Mouse (Mus musculus) limb, embryonic 10.5 days (tissue): ENCODE data around the gene Dlk1. TPM values are rescaled to one million over a fixed set of nuclear protein-coding genes. Genes with fewer than 3 reads are reported as not detected.

Experiments
- DNase-seq: peaks from one replicate; pipeline ENCODE4 v3.0.0-alpha.2; 2017; ENCODE audit warnings: low spot score
- H3K27ac ChIP-seq: fragments of 300-500 bp; sonication (generic); 2 replicates; pipeline ENCODE4 v1.5.1; 2016; ENCODE audit warnings: mild to moderate bottlenecking
- H3K27me3 ChIP-seq: fragments of 300-500 bp; sonication (generic); 2 replicates; pipeline ENCODE4 v1.6.1; 2016; ENCODE audit warnings: low read depth, mild to moderate bottlenecking; ENCODE audit not compliant: poor library complexity, severe bottlenecking
- H3K36me3 ChIP-seq: fragments of 300-500 bp; sonication (generic); 2 replicates; pipeline ENCODE4 v1.6.1; 2016; ENCODE audit warnings: mild to moderate bottlenecking, moderate library complexity
- H3K4me1 ChIP-seq: fragments of 300-500 bp; sonication (generic); 2 replicates; pipeline ENCODE4 v1.6.1; 2016
- H3K4me3 ChIP-seq: fragments of 300-500 bp; sonication (generic); 2 replicates; pipeline ENCODE4 v1.5.1; 2016; ENCODE audit warnings: mild to moderate bottlenecking, moderate library complexity
- H3K9me3 ChIP-seq: fragments of 300-500 bp; sonication (generic); replicated peaks from 2 replicates; pipeline ENCODE4 v1.6.1; 2016; ENCODE audit warnings: mild to moderate bottlenecking
- WGBS: fragments of 180-500 bp; shearing (Covaris S2); methylation state at CpG from one replicate; pipeline ENCODE4 v1.1.7; 2016; 5-methylcytosine and 5-hydroxymethylcytosine counted together
- polyA plus RNA-seq: library from polyadenylated mRNA; unstranded; fragments of >200 nt; fragmentation: Nextera tagmentation; extraction: Ambion mirVana; gene quantifications from 2 replicates; pipeline ENCODE4 v1.2.1, GENCODE M21; 2016

Dlk1 gene
- polyA plus RNA-seq, 1 experiment from 2014 or later, result 106 TPM

DNA sequence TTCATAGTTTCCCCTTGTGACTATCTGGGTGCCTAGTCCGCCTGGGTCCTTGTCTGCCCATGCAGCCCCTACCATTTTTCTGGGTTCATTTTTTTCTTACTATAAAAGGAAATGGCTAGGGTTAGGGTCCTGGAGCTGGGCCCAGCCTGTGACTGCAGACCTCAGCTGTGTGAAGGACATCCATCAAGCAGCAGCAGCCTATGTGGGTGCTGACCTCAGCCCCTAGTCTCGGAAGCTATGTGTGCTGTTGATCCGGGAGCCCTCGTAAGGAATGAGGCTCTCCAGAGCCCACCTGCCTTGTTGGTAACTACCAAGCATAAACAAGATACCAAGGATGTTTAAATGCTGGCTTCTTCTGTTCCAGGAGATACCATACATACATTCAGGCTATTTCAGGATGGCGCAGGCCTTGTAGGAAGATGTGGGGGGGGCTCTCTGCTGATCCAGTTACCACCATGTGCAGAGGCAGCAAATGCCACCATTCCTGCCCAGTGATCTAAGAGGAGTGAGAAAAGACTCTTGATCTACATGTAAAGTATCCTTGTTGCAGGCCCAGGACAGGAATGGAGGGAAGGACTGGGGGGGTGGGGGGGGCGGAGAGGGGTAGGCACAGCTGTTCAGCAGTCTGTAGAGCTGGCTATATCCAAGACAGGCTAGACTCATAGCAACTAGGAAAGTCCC, 49.9 kb downstream of the Dlk1 start:
- Histone ChIP-seq H3K27ac (0 out of 2 replicates have a peak overlapping the region, but pooled peaks have one; percentile 7), H3K27me3 (0 out of 2 replicates have a peak, but pooled peaks cover 3% of the 10 kb centered on the region), H3K4me3 (no peak overlapping the region), H3K4me1 (peaks cover 55% of the 10 kb centered on the region), H3K36me3 (no peaks in the 10 kb centered on the region), H3K9me3 (no peaks in the 10 kb centered on the region)
- WGBS, result 77% methylated on average over 6 of the region's 6 CpGs
- DNase-seq, result peak; percentile 26

DNA sequence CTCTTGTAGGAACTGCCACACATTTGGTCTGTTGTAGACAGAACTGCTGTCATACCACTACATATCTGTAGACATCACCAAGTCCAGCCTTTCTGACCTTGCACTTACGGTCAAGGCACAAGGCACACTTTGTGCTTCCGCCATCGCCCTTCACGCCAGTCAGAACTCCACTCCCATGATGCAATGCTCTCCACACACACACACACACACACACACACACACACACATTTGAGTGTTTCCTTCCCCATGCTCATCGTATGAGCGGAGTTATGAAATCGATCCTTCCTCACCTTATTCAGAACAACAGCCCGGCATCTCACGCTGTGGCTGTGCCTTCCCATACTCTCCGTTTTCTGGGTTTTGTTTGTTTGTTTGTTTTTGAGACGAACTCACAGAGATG, 55.1 kb downstream of the Dlk1 start:
- Histone ChIP-seq H3K4me1 (peaks cover 89% of the 10 kb centered on the region), H3K36me3 (no peaks in the 10 kb centered on the region), H3K4me3 (no peak overlapping the region), H3K27ac (peak overlapping the region; percentile 83; the same call in 1 of the 2 replicates), H3K27me3 (0 out of 2 replicates have a peak, but pooled peaks cover 3% of the 10 kb centered on the region), H3K9me3 (no peaks in the 10 kb centered on the region)
- WGBS, result 84% methylated on average over 11 of the region's 11 CpGs
- no peak for DNase-seq

DNA sequence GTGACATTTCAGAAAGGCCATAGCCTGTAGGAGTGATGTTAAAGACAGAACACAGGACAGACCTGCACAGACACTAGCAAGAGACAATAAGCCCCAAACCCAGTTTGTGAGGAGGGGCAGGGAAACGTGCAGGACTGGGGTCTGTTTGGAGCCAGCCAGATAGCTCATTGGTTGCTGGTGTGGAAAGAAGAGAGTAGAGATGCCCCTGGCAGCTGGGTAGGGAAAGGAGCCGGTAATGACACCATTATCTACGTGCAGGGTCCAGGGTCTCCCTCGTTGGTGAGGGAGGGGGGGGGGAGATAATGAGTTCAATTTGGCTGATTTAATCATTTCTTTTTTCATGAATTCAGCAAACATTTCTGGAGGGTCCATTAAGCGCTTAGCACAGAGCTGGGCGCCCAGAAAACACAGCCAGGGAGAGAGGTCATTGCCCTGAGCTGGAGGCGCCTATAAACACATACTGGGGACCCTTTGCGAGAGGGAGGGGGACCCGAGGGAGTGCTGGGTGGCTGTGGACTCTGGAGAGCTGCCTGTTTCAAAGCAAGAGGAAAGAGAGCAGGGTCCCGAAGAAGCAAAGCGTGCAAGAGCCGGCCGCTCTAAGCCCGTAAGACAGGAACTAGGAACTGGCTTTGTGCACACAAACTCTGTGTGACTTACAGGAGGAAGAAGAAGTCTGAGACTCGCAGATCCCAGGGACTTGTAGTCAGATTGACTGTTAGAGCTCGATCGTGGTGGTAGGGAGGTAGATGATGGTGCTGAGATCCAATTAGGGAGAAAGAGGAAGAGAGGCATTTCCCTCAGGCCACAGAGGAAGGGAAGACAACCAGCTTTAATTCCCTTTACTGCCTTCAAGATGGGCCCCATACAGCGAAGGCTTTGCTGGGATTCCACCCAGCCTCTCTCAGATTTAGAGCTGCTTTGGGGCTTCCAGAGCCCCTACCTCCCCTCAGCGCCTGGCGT, 56.2 kb downstream of the Dlk1 start:
- Histone ChIP-seq H3K4me3 (peak overlapping the region; percentile 21; the same call in 1 of the 2 replicates), H3K27ac (peak overlapping the region; percentile 83), H3K27me3 (0 out of 2 replicates have a peak, but pooled peaks cover 3% of the 10 kb centered on the region), H3K9me3 (no peaks in the 10 kb centered on the region), H3K36me3 (no peaks in the 10 kb centered on the region), H3K4me1 (peaks cover 96% of the 10 kb centered on the region)
- DNase-seq, result no peak
- whole genome bisulfite sequencing, result 15% methylated on average over 20 of the region's 20 CpGs

DNA sequence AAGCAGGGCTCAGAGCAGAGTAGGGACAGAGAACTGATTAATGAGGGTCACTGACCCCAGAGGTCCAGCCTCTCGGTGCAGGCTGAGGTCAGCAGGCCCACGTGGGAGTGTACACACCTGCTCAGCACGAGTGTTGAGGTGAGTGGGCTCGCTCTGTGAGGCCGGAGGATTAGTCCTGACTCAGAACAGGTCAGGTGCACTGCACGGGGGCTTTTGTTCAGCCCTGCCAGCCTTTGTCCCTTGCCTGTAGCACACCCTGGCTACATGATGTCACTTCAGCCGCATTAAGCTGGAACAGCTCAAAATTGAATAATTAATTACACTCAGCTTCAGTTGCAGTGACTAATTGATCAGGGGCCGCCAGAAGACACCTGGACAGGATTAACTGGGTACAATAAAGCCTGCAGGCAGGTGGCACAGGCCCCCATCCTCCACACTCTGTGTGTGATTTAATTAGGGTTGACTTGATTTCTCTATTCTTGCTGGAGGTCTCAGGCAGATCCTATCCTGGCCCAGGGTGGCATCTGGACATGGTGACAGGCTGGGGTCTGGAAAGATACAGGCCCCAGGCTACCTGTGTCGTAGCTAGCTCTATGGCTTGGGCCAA, 57.0 kb downstream of the Dlk1 start:
- peak; percentile 51 for DNase-seq
- peaks cover 96% of the 10 kb centered on the region for H3K4me1 ChIP-seq
- 0 out of 2 replicates have a peak, but pooled peaks cover 3% of the 10 kb centered on the region for H3K27me3 ChIP-seq
- H3K4me3 ChIP-seq, result 0 out of 2 replicates have a peak overlapping the region, but pooled peaks have one; percentile 6
- 5% methylated on average over 9 of the region's 9 CpGs for WGBS
- no peaks in the 10 kb centered on the region for H3K9me3 ChIP-seq
- H3K27ac ChIP-seq, result peak overlapping the region; percentile 83
- no peaks in the 10 kb centered on the region for H3K36me3 ChIP-seq

DNA sequence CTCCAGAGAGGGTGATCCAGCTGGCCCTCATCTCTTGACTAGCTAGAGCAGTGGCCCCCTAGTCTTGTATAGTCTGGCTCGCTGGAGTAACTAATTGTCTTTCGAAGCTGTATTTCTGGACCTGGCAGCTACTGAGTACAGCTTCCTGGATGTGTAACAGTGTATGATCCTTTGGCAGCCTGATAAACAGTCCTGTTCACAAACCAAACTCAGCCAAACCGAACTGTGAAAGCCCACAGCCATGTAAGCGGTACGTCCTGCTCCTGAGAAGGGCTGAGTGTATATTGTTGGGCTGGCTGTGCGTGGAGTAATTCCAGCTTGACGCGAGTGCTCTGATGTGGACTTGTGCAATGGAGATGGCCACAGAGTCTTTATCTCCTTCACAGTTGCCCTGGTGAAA, 57.6 kb downstream of the Dlk1 start:
- DNase-seq, result no peak
- H3K27ac ChIP-seq, result peak overlapping the region; percentile 83
- 84% methylated on average over 8 of the region's 8 CpGs for WGBS

DNA sequence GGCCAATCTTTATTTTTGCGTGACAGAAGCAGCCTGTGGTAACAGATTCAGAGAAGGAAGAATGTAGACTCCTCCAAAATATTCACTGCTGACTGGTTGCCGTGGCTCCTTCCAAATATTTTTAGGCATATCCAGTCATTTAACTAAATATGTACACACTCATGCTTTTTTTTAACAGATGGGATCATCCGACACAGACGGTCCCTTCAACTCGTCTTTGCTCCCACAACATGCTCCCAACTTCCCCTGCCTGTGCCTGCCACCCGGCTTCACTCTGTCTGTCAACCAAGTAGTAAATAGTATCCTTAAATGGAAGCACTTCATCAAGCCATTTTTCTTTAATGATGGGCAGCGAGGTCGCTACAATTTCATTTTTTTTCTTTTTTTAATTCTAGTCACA, 58.8 kb downstream of the Dlk1 start:
- DNase-seq, result no peak
- no peaks in the 10 kb centered on the region for H3K9me3 ChIP-seq
- H3K4me1 ChIP-seq, result peaks cover 90% of the 10 kb centered on the region
- H3K4me3 ChIP-seq, result no peak overlapping the region
- H3K27me3 ChIP-seq, result 0 out of 2 replicates have a peak, but pooled peaks cover 3% of the 10 kb centered on the region
- 73% methylated on average over 8 of the region's 8 CpGs for WGBS
- H3K27ac ChIP-seq, result no peak overlapping the region
- H3K36me3 ChIP-seq, result no peaks in the 10 kb centered on the region

More for the DNA sequence above, 57.6 kb downstream of the Dlk1 start:
- H3K36me3 ChIP-seq, result no peaks in the 10 kb centered on the region
- H3K27me3 ChIP-seq, result 0 out of 2 replicates have a peak, but pooled peaks cover 3% of the 10 kb centered on the region
- H3K9me3 ChIP-seq, result no peaks in the 10 kb centered on the region
- peaks cover 95% of the 10 kb centered on the region for H3K4me1 ChIP-seq
- no peak overlapping the region for H3K4me3 ChIP-seq

DNA sequence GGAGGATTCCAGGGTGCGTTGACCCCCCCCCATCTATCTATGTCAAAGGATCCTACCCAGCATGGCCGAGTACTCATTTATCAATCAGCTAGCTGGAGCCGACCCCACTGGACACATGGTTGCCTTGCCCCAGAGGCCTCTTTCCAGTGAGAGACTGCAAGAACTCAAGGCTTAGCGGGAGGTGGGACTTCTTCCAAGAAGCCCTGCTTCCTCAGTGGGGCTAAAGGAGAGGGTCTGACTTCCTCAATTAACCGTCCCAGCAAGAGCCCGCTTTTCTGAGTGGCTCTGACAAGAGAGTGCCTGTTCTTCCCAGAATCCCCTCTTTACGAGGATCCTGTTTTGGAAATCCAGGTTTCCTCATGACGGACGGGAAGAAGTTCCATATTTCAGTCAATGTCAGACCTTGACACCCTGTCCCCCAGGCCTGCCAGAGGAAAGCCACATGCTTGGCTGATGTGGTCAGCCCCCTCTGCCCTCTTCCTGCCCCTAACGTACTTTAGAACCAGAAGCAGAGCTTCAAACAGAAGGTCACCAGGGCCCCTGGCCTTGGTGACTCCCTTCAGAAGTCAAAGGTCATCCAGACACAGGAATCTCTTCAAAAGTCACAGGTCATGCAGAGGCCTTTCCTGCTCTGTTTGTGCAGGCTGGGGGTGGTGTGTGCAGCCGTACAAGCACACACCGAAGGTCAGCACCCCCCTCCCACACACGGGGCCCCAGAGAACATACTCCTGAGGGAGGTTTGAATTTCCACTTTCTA, 59.7 kb downstream of the Dlk1 start:
- DNase-seq, result no peak
- H3K27me3 ChIP-seq, result 0 out of 2 replicates have a peak, but pooled peaks cover 1% of the 10 kb centered on the region
- peak overlapping the region; percentile 72 for H3K27ac ChIP-seq
- 4% methylated on average over 13 of the region's 13 CpGs for WGBS
- no peaks in the 10 kb centered on the region for H3K36me3 ChIP-seq
- H3K4me1 ChIP-seq, result peaks cover 92% of the 10 kb centered on the region
- H3K4me3 ChIP-seq, result no peak overlapping the region
- no peaks in the 10 kb centered on the region for H3K9me3 ChIP-seq

Other genes with a start within 250 kb of the Dlk1 start
- gene Rtl1, start 147.5 kb downstream of the Dlk1 start, polyA plus RNA-seq, result 0.69 and 0.74 TPM in 2 replicates